Mouse (Mus musculus) hindbrain, embryonic 11.5 days (tissue): ENCODE data around the gene Mgp. TPM values are rescaled to one million over a fixed set of nuclear protein-coding genes. Genes with fewer than 3 reads are reported as not detected.
A peak's percentile ranks its signal among the peaks of the same experiment; 100 is the strongest.

Source experiments
- ATAC-seq: fragments of 200-750 bp; cut with Nextera tagmentation; 2 replicates; pipeline ENCODE4 v1.8.0; 2017; ENCODE audit warnings: mild to moderate bottlenecking, moderate TSS enrichment, moderate library complexity; ENCODE audit not compliant: low FRiP score
- DNase-seq: peaks from one replicate; pipeline ENCODE4 v3.0.0-alpha.2; 2015; ENCODE audit warnings: low spot score
- H3K27ac ChIP-seq: fragments of 300-500 bp; sonication (generic); 2 replicates; pipeline ENCODE4 v1.5.1; 2014; ENCODE audit warnings: mild to moderate bottlenecking, low read depth, low read length
- H3K27me3 ChIP-seq: fragments of 300-500 bp; sonication (generic); 2 replicates; pipeline ENCODE4 v1.6.1; 2014; ENCODE audit warnings: mild to moderate bottlenecking, low read length, moderate library complexity, mixed read lengths; ENCODE audit not compliant: control insufficient read depth, insufficient read depth
- H3K36me3 ChIP-seq: fragments of 300-500 bp; sonication (generic); 2 replicates; pipeline ENCODE4 v1.6.1; 2014; ENCODE audit warnings: mild to moderate bottlenecking, low read length, moderate library complexity, mixed read lengths; ENCODE audit not compliant: control insufficient read depth, insufficient read depth
- H3K4me1 ChIP-seq: fragments of 300-500 bp; sonication (generic); replicated peaks from 2 replicates; pipeline ENCODE4 v1.6.1; 2014; ENCODE audit warnings: low read length, mixed read lengths; ENCODE audit not compliant: control insufficient read depth, insufficient read depth
- H3K4me2 ChIP-seq: fragments of 300-500 bp; sonication (generic); replicated peaks from 2 replicates; pipeline ENCODE4 v1.6.1; 2014; ENCODE audit warnings: mild to moderate bottlenecking, low read depth, low read length
- H3K4me3 ChIP-seq: fragments of 300-500 bp; sonication (generic); 2 replicates; pipeline ENCODE4 v1.5.1; 2014; ENCODE audit warnings: low read depth, low read length
- H3K9ac ChIP-seq: fragments of 300-500 bp; sonication (generic); 2 replicates; pipeline ENCODE4 v1.6.1; 2014; ENCODE audit warnings: low read depth, low read length
- H3K9me3 ChIP-seq: fragments of 300-500 bp; sonication (generic); 2 replicates; pipeline ENCODE4 v1.6.1; 2016; ENCODE audit warnings: low read length; ENCODE audit not compliant: control insufficient read depth
- WGBS: fragments of 180-500 bp; shearing (Covaris S2); extraction: QIAGEN DNeasy Blood & Tissue Kit; methylation state at CpG from one replicate; pipeline ENCODE4 v1.1.7; 2014; 5-methylcytosine and 5-hydroxymethylcytosine counted together
- polyA plus RNA-seq: library from polyadenylated mRNA; unstranded; fragments of >200 nt; fragmentation: Nextera tagmentation; extraction: Ambion mirVana; gene quantifications from 2 replicates; pipeline ENCODE4 v1.2.1, GENCODE M21; 2014

Gene Mgp
- polyA plus RNA-seq, 1 experiment from 2014 or later, result 8.3 TPM

DNA sequence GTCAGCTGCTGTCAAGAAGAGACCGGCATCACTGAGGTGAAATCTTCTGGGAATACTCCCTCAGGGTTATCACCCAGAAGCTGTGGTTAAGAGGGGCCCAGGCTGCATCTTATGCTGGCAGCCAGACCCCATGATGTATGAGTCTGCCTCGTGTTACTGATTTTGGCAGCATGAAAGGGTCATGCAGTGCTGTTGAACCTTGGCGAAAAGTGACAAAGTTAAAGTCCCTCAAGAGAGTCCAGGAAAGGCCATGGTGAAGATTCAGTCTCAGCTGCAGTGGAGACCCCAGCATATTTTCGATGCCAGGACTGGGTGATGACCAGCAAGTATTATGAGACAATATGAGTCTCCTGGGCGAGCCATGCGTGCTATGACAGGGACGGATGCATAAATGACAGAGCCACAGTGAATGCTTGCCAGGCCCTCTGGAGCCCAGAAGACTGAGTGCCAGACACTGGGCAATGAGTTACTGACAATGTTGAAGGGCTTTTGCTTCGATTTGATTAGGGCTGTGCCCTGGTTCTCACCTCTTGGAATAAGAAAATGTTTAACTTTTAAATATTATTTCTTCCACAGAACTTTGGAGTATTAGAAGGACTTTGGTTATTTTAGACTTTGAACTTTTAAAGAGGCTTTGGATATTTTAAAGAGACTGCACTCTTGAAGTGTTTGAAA lies 40.2 kb upstream of the Mgp start:
- DNase-seq (no peak), ATAC-seq (no peak)
- no peak overlapping the region for H3K27ac ChIP-seq
- H3K27me3 ChIP-seq, result no peaks in the 10 kb centered on the region
- no peaks in the 10 kb centered on the region for H3K9me3 ChIP-seq
- H3K4me3 ChIP-seq, result no peak overlapping the region
- no peak overlapping the region for H3K9ac ChIP-seq
- WGBS, result 86% methylated on average over 8 of the region's 8 CpGs
- no peaks in the 10 kb centered on the region for H3K4me1 ChIP-seq
- no peaks in the 10 kb centered on the region for H3K36me3 ChIP-seq
- no peak overlapping the region for H3K4me2 ChIP-seq

- Histone ChIP-seq H3K4me1 (no peaks in the 10 kb centered on the region), H3K27me3 (no peaks in the 10 kb centered on the region), H3K4me2 (no peak overlapping the region), H3K4me3 (no peak overlapping the region), H3K9ac (no peak overlapping the region), H3K27ac (no peak overlapping the region), H3K36me3 (no peaks in the 10 kb centered on the region), H3K9me3 (no peaks in the 10 kb centered on the region)
- 90% methylated on average over 6 of the region's 6 CpGs for WGBS
- DNase-seq (no peak), ATAC-seq (no peak)
These were observed 38.6 kb upstream of the Mgp start for GRCm38 (mm10) chr6:136914234-136914633.

GRCm38 (mm10) chr6:136913384-136914126 lies 37.9 kb upstream of the Mgp start:
- no peaks in the 10 kb centered on the region for H3K9me3 ChIP-seq
- DNase-seq, result peak; percentile 34
- H3K4me1 ChIP-seq, result no peaks in the 10 kb centered on the region
- WGBS, result 18% methylated on average over 18 of the region's 18 CpGs
- H3K9ac ChIP-seq, result no peak overlapping the region
- H3K4me3 ChIP-seq, result 0 out of 2 replicates have a peak overlapping the region, but pooled peaks have one; percentile 6
- no peaks in the 10 kb centered on the region for H3K36me3 ChIP-seq
- ATAC-seq, result peak; percentile 49
- no peak overlapping the region for H3K27ac ChIP-seq
- H3K4me2 ChIP-seq, result peak overlapping the region; percentile 26; the same call in 1 of the 2 replicates
- H3K27me3 ChIP-seq, result no peaks in the 10 kb centered on the region

- Histone ChIP-seq H3K36me3 (no peaks in the 10 kb centered on the region), H3K4me3 (no peak overlapping the region), H3K27ac (no peak overlapping the region), H3K27me3 (no peaks in the 10 kb centered on the region), H3K4me1 (no peaks in the 10 kb centered on the region), H3K9ac (no peak overlapping the region), H3K4me2 (no peak overlapping the region), H3K9me3 (no peaks in the 10 kb centered on the region)
- 71% methylated on average over 1 of the region's 2 CpGs for WGBS
- no peak for DNase-seq
- ATAC-seq, result no peak
These were observed 37.2 kb upstream of the Mgp start for GRCm38 (mm10) chr6:136912751-136913265.

- Histone ChIP-seq H3K4me1 (no peaks in the 10 kb centered on the region), H3K4me3 (no peak overlapping the region), H3K4me2 (no peak overlapping the region), H3K27ac (no peak overlapping the region), H3K9me3 (no peaks in the 10 kb centered on the region), H3K27me3 (no peaks in the 10 kb centered on the region), H3K36me3 (no peaks in the 10 kb centered on the region), H3K9ac (no peak overlapping the region)
- 88% methylated on average over 9 of the region's 9 CpGs for WGBS
- no peak for DNase-seq
- ATAC-seq, result no peak
These were observed 34.7 kb upstream of the Mgp start for GRCm38 (mm10) chr6:136910247-136910890.

GRCm38 (mm10) chr6:136906937-136907293 lies 31.3 kb upstream of the Mgp start:
- Histone ChIP-seq H3K4me1 (no peaks in the 10 kb centered on the region), H3K27ac (no peak overlapping the region), H3K36me3 (no peaks in the 10 kb centered on the region), H3K27me3 (no peaks in the 10 kb centered on the region), H3K9me3 (no peaks in the 10 kb centered on the region), H3K9ac (no peak overlapping the region), H3K4me3 (no peak overlapping the region), H3K4me2 (no peak overlapping the region)
- 76% methylated on average over 10 of the region's 10 CpGs for WGBS
- ATAC-seq, result no peak
- no peak for DNase-seq

DNA sequence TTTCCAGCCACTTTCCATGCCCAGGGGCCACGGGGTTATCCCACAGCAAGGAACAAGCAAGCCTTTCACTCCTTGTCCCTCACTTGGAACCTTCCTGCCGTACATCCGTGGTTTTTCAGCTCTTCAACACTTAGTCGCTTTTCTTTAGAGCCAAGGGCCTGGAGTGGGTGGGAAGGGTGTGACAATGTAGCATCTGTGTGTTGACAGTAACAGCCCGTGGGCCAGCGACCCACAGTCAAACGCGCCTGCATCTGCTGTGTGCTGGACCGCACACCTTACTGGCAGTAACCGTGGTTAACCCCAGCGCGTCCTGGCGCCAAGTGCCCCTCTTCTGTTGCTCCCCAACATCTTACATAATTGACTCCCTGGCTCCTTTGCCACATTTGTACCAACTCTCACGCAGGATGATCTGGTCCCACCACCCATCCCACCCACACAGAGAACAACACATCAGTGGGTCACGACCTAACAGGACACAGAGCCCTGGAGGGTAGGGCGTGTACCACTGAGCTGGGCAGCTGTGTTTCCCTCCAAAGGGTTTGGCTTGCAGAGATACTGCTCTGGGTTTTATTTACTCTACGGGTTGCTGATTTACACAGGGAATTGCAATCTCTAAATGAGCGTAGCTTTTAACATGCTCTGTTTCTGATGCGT lies 30.8 kb upstream of the Mgp start:
- Histone ChIP-seq H3K27ac (no peak overlapping the region), H3K9ac (no peak overlapping the region), H3K27me3 (no peaks in the 10 kb centered on the region), H3K4me1 (no peaks in the 10 kb centered on the region), H3K9me3 (no peaks in the 10 kb centered on the region), H3K4me2 (no peak overlapping the region), H3K4me3 (no peak overlapping the region), H3K36me3 (no peaks in the 10 kb centered on the region)
- no peak for DNase-seq
- no peak for ATAC-seq
- WGBS, result 81% methylated on average over 19 of the region's 19 CpGs

GRCm38 (mm10) chr6:136903885-136904470 lies 28.4 kb upstream of the Mgp start:
- DNase-seq, result no peak
- H3K9me3 ChIP-seq, result no peaks in the 10 kb centered on the region
- ATAC-seq, result no peak
- H3K4me1 ChIP-seq, result no peaks in the 10 kb centered on the region
- no peak overlapping the region for H3K27ac ChIP-seq
- WGBS, result 75% methylated on average over 8 of the region's 8 CpGs
- no peak overlapping the region for H3K9ac ChIP-seq
- H3K36me3 ChIP-seq, result no peaks in the 10 kb centered on the region
- H3K27me3 ChIP-seq, result no peaks in the 10 kb centered on the region
- no peak overlapping the region for H3K4me3 ChIP-seq
- H3K4me2 ChIP-seq, result no peak overlapping the region
